Mouse (Mus musculus): ENCODE measurements around the gene Hapln3. TPM values are rescaled to one million over a fixed set of nuclear protein-coding genes. Genes with fewer than 3 reads are reported as not detected.

Gene Hapln3
- total RNA-seq (2014; rRNA removed): 1.9 and 2.7 TPM in 2 replicates
- polyA plus RNA-seq (2015; fragmentation: Nextera tagmentation; extraction: Ambion mirVana): 2.7 and 3.5 TPM in 2 replicates

GRCm38 (mm10) chr7:79130843-79131444, at the start of gene Hapln3:
Gene Hapln3, minus strand, starts transcription at chr7:79131018.
- DNase-seq: no peak
- H3K36me3 ChIP-seq (ENCODE audit: insufficient read depth): no peaks in the 10 kb centered on the region
- no peaks in the 10 kb centered on the region for H3K4me1 ChIP-seq (ENCODE audit: insufficient read depth)
- H3K27me3 ChIP-seq (ENCODE audit: insufficient read depth, low read length): no peaks in the 10 kb centered on the region; the same call in 1 of the 2 replicates
- 0 out of 2 replicates have a peak within 1 kb of the TSS, but pooled peaks have one; percentile 15 for H3K9ac ChIP-seq
- peak within 1 kb of the TSS; percentile 41 for H3K4me2 ChIP-seq (ENCODE audit: low read depth)
- H3K27ac ChIP-seq (ENCODE audit: low read depth, low read length): no peak within 1 kb of the TSS
- ATAC-seq: peak; percentile 36; the same call in 1 of the 2 replicates
- no peak for TF ChIP-seq CTCF (IDR thresholded peaks at IDR 0.05; ENCODE audit: low read depth)
- peak within 1 kb of the TSS; percentile 19 for H3K4me3 ChIP-seq (ENCODE audit: low read depth, low read length)
- no peaks in the 10 kb centered on the region for H3K9me3 ChIP-seq (ENCODE audit: low read length)
- 6% methylated on average over 19 of the region's 19 CpGs for WGBS

GRCm38 (mm10) chr7:79173800-79174199, 43.0 kb upstream of the Hapln3 start:
- Histone ChIP-seq H3K27me3 (ENCODE audit: insufficient read depth, low read length) (no peaks in the 10 kb centered on the region), H3K9ac (no peak overlapping the region), H3K36me3 (ENCODE audit: insufficient read depth) (no peaks in the 10 kb centered on the region), H3K9me3 (ENCODE audit: low read length) (no peaks in the 10 kb centered on the region), H3K4me2 (ENCODE audit: low read depth) (no peak overlapping the region), H3K4me1 (ENCODE audit: insufficient read depth) (no peaks in the 10 kb centered on the region), H3K27ac (ENCODE audit: low read depth, low read length) (no peak overlapping the region), H3K4me3 (ENCODE audit: low read depth, low read length) (no peak overlapping the region)
- DNase-seq: no peak
- TF ChIP-seq CTCF (IDR thresholded peaks at IDR 0.05; ENCODE audit: low read depth): no peak
- ATAC-seq: no peak
- 85% methylated on average over 3 of the region's 3 CpGs for WGBS

GRCm38 (mm10) chr7:79171782-79172181, 41.0 kb upstream of the Hapln3 start:
- Histone ChIP-seq H3K9me3 (ENCODE audit: low read length) (no peaks in the 10 kb centered on the region), H3K27ac (ENCODE audit: low read depth, low read length) (no peak overlapping the region), H3K4me2 (ENCODE audit: low read depth) (no peak overlapping the region), H3K9ac (no peak overlapping the region), H3K36me3 (ENCODE audit: insufficient read depth) (no peaks in the 10 kb centered on the region), H3K4me3 (ENCODE audit: low read depth, low read length) (no peak overlapping the region), H3K27me3 (ENCODE audit: insufficient read depth, low read length) (no peaks in the 10 kb centered on the region), H3K4me1 (ENCODE audit: insufficient read depth) (no peaks in the 10 kb centered on the region)
- WGBS: 79% methylated on average over 1 of the region's 1 CpGs
- ATAC-seq (no peak), DNase-seq (no peak)
- no peak for TF ChIP-seq CTCF (IDR thresholded peaks at IDR 0.05; ENCODE audit: low read depth)

- TF ChIP-seq CTCF (IDR thresholded peaks at IDR 0.05; ENCODE audit: low read depth): no peak
- no peak overlapping the region for H3K27ac ChIP-seq (ENCODE audit: low read depth, low read length)
- no peak overlapping the region for H3K9ac ChIP-seq
- DNase-seq (no peak), ATAC-seq (no peak)
- H3K36me3 ChIP-seq (ENCODE audit: insufficient read depth): no peaks in the 10 kb centered on the region
- no peak overlapping the region for H3K4me3 ChIP-seq (ENCODE audit: low read depth, low read length)
- H3K4me2 ChIP-seq (ENCODE audit: low read depth): no peak overlapping the region
- no peaks in the 10 kb centered on the region for H3K4me1 ChIP-seq (ENCODE audit: insufficient read depth)
- H3K9me3 ChIP-seq (ENCODE audit: low read length): 0 out of 2 replicates have a peak, but pooled peaks cover 4% of the 10 kb centered on the region
- H3K27me3 ChIP-seq (ENCODE audit: insufficient read depth, low read length): no peaks in the 10 kb centered on the region
- WGBS: 49% methylated on average over 14 of the region's 14 CpGs
Observed at GRCm38 (mm10) chr7:79167006-79167562, 36.3 kb upstream of the Hapln3 start.

- Histone ChIP-seq H3K9ac (no peak overlapping the region), H3K9me3 (ENCODE audit: low read length) (0 out of 2 replicates have a peak, but pooled peaks cover 5% of the 10 kb centered on the region), H3K36me3 (ENCODE audit: insufficient read depth) (no peaks in the 10 kb centered on the region), H3K4me2 (ENCODE audit: low read depth) (no peak overlapping the region), H3K4me1 (ENCODE audit: insufficient read depth) (no peaks in the 10 kb centered on the region), H3K27ac (ENCODE audit: low read depth, low read length) (no peak overlapping the region), H3K4me3 (ENCODE audit: low read depth, low read length) (no peak overlapping the region), H3K27me3 (ENCODE audit: insufficient read depth, low read length) (no peaks in the 10 kb centered on the region)
- DNase-seq (no peak), ATAC-seq (no peak)
- no peak for TF ChIP-seq CTCF (IDR thresholded peaks at IDR 0.05; ENCODE audit: low read depth)
- 57% methylated on average over 1 of the region's 1 CpGs for WGBS
Observed at GRCm38 (mm10) chr7:79159406-79159805, 28.6 kb upstream of the Hapln3 start.

GRCm38 (mm10) chr7:79149522-79149921, 18.7 kb upstream of the Hapln3 start:
- peak overlapping the region; percentile 52; the same call in 1 of the 2 replicates for H3K4me3 ChIP-seq (ENCODE audit: low read depth, low read length)
- H3K27ac ChIP-seq (ENCODE audit: low read depth, low read length): no peak overlapping the region
- ATAC-seq: no peak
- no peaks in the 10 kb centered on the region for H3K9me3 ChIP-seq (ENCODE audit: low read length)
- no peaks in the 10 kb centered on the region for H3K4me1 ChIP-seq (ENCODE audit: insufficient read depth)
- 53% methylated on average over 6 of the region's 6 CpGs for WGBS
- peak overlapping the region; percentile 93 for H3K4me2 ChIP-seq (ENCODE audit: low read depth)
- H3K36me3 ChIP-seq (ENCODE audit: insufficient read depth): no peaks in the 10 kb centered on the region
- no peaks in the 10 kb centered on the region for H3K27me3 ChIP-seq (ENCODE audit: insufficient read depth, low read length)
- no peak for DNase-seq
- TF ChIP-seq CTCF (IDR thresholded peaks at IDR 0.05; ENCODE audit: low read depth): no peak
- H3K9ac ChIP-seq: peak overlapping the region; percentile 57; the same call in 1 of the 2 replicates

- WGBS: under 1% methylated on average over 38 of the region's 39 CpGs
- Histone ChIP-seq H3K9ac (peak within 1 kb of the TSS; percentile 57), H3K27me3 (ENCODE audit: insufficient read depth, low read length) (no peaks in the 10 kb centered on the region), H3K4me1 (ENCODE audit: insufficient read depth) (no peaks in the 10 kb centered on the region), H3K4me3 (ENCODE audit: low read depth, low read length) (peak within 1 kb of the TSS; percentile 52), H3K9me3 (ENCODE audit: low read length) (no peaks in the 10 kb centered on the region), H3K36me3 (ENCODE audit: insufficient read depth) (no peaks in the 10 kb centered on the region), H3K27ac (ENCODE audit: low read depth, low read length) (no peak within 1 kb of the TSS), H3K4me2 (ENCODE audit: low read depth) (peak within 1 kb of the TSS; percentile 93)
- DNase-seq: peak; percentile 79
- peak; percentile 95 for ATAC-seq
- no peak for TF ChIP-seq CTCF (IDR thresholded peaks at IDR 0.05; ENCODE audit: low read depth)
Observed at GRCm38 (mm10) chr7:79148711-79149266, 18.0 kb upstream of the Hapln3 start, which contains the start of gene Mfge8. Gene Mfge8, minus strand, starts transcription at chr7:79149060.
